Mouse (Mus musculus) urinary bladder, postnatal 10 days (tissue): ENCODE results near the gene Tspyl4.

Experiments
- DNase-seq: peaks from one replicate; pipeline ENCODE4 v3.0.0; 2022; ENCODE audit warnings: low spot score

The Tspyl4 gene

DNA sequence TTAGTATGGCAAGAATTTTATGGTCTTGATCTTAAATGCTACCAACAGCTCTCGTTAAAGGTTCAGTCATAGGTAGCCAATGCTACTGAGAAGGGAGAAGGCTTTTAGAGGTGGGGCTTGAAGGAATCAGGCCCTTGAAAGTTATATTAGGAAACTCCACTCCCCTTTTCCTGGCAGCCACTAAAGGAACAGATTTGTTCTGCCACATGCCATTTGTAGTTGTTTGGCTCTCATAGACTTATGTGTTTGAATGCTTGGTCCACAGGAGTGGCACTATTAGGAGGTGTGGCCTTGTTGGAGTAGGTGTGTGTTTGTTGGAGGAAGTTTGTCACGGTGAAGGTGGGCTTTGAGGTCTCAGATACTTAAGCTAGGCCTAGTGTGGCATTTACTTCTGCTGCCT, 23.6 kb downstream of the Tspyl4 start:
- DNase-seq, result no peak

DNA sequence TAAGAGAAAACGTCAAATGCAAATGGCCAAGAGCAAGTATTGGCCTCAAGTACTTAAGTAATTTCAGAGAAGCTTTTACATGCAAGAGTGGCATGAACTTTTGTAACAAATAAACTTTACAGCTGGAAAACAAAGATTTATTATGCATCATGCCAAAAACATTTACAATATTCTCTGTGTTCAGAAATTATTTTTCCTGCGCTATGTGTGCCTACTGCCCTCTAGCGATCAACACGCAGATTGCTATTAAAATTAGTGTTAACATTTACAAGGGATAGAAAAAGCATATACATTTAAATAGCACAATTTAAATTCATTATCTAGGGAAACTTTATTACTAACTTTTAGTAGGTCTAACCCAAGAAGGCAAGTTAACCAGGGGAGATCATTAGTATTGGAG, 29.5 kb downstream of the Tspyl4 start:
- DNase-seq, result no peak

DNA sequence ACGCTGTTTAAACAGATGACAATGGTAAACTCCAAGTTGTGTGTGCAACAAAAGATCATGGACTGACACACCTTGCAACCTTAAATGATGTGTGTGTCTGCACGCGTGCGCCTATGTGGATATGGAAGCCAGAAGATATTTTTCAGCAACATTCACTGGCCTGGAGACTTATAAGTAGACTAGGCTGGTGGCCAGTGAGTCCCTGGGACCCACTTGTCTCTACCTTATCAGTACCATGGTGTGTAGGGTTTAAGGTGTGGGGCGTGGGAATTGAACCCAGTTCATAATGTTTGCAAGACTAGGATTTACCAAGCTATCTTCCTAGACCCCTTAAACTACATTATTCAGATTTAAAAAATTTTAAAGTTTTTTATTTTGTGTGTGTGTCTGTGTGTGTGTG, 29.9 kb downstream of the Tspyl4 start:
- no peak for DNase-seq

DNA sequence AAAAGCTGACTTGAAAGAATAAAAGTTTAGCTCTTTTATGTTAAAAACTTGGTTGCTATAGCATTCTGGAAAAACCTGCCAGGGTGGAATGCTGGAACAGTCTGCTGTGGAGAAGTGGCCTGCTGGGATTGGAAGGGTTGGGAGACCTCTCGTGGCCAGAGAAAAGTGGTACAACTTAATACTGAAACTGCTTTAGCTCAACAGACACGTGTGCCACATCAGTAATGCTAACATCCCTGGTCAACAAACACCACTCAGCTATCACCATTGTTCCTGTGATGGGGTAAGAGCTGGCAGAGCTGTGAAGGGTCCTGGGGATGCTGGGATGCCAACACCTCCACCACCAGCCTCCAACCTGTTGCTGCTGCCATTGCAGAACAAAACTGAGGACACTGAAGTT, 31.1 kb downstream of the Tspyl4 start:
- no peak for DNase-seq

DNA sequence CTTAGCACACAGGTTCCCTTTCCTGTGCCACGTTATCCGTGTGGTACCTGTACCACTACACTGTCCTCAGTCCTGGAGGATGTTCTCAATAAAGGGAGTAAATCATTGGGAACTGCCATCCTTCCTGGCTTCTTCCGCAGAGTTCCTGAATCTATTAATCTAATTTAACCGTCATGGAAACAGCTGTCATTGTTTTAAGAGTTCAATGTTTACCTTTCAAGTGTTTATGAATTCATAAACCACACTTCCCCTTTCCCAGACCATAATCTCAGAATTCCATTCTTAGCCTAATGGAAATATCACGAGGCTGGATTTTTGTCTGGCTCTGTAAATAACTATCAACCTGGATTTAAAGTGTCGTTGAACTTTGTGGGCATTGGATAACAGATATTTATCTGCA, 43.8 kb downstream of the Tspyl4 start:
- DNase-seq, result no peak

DNA sequence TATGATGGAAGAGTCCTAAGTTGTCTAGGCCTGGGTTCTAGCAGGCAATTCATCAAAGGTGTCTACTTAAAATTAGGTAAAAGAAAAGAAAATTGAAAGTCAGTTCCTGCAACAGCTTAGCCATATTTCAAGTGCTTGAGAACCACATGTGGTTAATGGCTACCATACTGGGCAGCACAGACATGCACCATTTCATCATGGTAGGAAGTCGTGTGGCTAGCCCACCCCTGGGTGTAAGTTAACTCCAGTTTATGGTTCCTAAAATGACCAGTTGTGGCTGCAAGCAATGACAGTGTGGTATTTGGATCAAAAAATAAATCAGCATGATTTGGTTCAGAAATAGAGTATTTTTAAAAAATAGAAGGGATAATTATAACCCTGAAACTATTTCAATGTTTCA, 44.6 kb downstream of the Tspyl4 start:
- DNase-seq, result no peak
